Mouse (Mus musculus): ENCODE measurements around the gene Csf1. TPM values are rescaled to one million over a fixed set of nuclear protein-coding genes. Genes with fewer than 3 reads are reported as not detected.

Gene Csf1
- polyA plus RNA-seq, 1 experiment from 2014 or later = 7.8 TPM

DNA sequence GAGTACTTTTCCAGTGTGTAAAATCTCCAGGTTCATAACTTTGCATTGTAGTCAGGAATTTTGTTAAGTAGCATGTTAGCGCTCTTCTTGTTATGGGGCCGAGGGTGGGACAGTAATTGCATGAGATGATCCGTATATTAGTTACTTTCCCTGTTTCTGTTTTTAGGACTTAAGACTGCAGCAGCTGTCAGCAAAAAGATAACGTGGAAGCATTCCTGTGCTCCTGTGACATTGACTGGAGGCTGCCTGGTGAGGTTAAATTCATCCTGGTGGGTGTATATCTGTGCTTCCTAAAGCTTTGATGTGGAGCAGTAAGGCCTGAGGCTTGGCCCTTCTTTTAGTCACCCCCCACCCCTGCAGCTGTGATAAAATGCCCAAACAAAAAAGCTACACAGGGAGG lies 25.3 kb upstream of the Csf1 start:
- no peak for ATAC-seq (replicated peaks; ENCODE audit: low FRiP score, low read depth)
- no peak for TF ChIP-seq CTCF (IDR thresholded peaks at IDR 0.05; ENCODE audit: low read depth)
- WGBS = 74% methylated on average over 4 of the region's 4 CpGs

DNA sequence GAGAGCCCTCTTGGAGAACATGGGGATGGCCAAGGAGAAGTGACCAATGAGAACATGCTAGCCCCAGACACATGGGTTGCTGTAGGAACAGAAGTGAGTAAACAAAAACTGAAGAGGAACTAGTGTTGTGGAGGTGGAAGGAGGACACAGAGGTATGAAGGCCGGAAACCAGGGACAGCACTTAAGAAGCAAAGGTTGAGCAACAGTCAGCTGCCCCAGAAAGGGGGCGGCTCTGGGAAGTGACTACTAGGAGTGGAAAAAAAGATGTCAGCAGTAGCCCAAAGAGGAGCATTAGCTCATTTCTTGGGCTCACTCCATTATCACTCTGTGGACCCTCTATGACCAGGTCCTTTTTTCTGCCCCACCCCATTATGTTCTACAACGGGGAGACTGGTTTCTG lies 23.0 kb upstream of the Csf1 start:
- H3K4me2 ChIP-seq (ENCODE audit: low read length) = no peak overlapping the region
- no peaks in the 10 kb centered on the region for H3K9me3 ChIP-seq (replicated peaks; ENCODE audit: low read length)
- 95% methylated on average over 3 of the region's 3 CpGs for WGBS
- no peak for TF ChIP-seq CTCF (IDR thresholded peaks at IDR 0.05; ENCODE audit: low read depth)
- H3K4me3 ChIP-seq (replicated peaks; ENCODE audit: low read depth, low read length) = no peak overlapping the region
- no peak for ATAC-seq (replicated peaks; ENCODE audit: low FRiP score, low read depth)
- DNase-seq (ENCODE audit: low spot score) = no peak
- no peak overlapping the region for H3K9ac ChIP-seq (ENCODE audit: low read depth, low read length)
- H3K4me1 ChIP-seq (replicated peaks; ENCODE audit: insufficient read depth, low read length) = peaks cover 17% of the 10 kb centered on the region
- H3K27me3 ChIP-seq (ENCODE audit: insufficient read depth, low read length) = no peaks in the 10 kb centered on the region
- H3K36me3 ChIP-seq (ENCODE audit: insufficient read depth, low read length) = no peaks in the 10 kb centered on the region
- H3K27ac ChIP-seq = no peak overlapping the region

More for the DNA sequence above, 25.3 kb upstream of the Csf1 start:
- Histone ChIP-seq H3K4me1 (replicated peaks; ENCODE audit: insufficient read depth, low read length) (peaks cover 17% of the 10 kb centered on the region), H3K27ac (no peak overlapping the region), H3K9me3 (replicated peaks; ENCODE audit: low read length) (no peaks in the 10 kb centered on the region), H3K9ac (ENCODE audit: low read depth, low read length) (no peak overlapping the region), H3K4me3 (replicated peaks; ENCODE audit: low read depth, low read length) (no peak overlapping the region), H3K36me3 (ENCODE audit: insufficient read depth, low read length) (no peaks in the 10 kb centered on the region), H3K27me3 (ENCODE audit: insufficient read depth, low read length) (no peaks in the 10 kb centered on the region), H3K4me2 (ENCODE audit: low read length) (no peak overlapping the region)
- no peak for DNase-seq (ENCODE audit: low spot score)

DNA sequence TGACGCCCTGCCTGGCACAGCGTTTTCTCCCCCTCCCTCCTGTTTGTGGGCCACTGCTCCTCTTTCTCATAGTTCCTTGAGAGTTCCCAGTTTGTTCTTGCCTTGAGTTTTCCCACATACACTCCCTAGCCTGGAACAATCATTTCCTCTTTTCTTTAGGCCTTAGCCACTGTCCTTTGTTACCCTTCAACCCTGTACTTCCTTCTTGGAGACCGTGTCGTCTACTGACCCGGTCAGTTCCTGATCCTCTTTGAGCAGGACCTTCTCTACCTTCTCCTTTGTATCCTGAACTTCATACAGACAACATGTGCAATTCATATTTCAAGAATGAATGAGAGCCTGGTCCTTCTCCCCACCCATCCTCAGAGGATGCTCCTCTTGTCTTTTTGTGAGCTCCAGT lies 21.0 kb upstream of the Csf1 start:
- H3K27ac ChIP-seq = no peak overlapping the region
- H3K36me3 ChIP-seq (ENCODE audit: insufficient read depth, low read length) = no peaks in the 10 kb centered on the region
- no peaks in the 10 kb centered on the region for H3K4me1 ChIP-seq (replicated peaks; ENCODE audit: insufficient read depth, low read length)
- ATAC-seq (replicated peaks; ENCODE audit: low FRiP score, low read depth) (no peak), DNase-seq (ENCODE audit: low spot score) (no peak)
- TF ChIP-seq CTCF (IDR thresholded peaks at IDR 0.05; ENCODE audit: low read depth) = no peak
- no peak overlapping the region for H3K4me2 ChIP-seq (ENCODE audit: low read length)
- WGBS = 78% methylated on average over 5 of the region's 5 CpGs
- no peaks in the 10 kb centered on the region for H3K9me3 ChIP-seq (replicated peaks; ENCODE audit: low read length)
- no peak overlapping the region for H3K4me3 ChIP-seq (replicated peaks; ENCODE audit: low read depth, low read length)
- no peaks in the 10 kb centered on the region for H3K27me3 ChIP-seq (ENCODE audit: insufficient read depth, low read length)
- no peak overlapping the region for H3K9ac ChIP-seq (ENCODE audit: low read depth, low read length)

DNA sequence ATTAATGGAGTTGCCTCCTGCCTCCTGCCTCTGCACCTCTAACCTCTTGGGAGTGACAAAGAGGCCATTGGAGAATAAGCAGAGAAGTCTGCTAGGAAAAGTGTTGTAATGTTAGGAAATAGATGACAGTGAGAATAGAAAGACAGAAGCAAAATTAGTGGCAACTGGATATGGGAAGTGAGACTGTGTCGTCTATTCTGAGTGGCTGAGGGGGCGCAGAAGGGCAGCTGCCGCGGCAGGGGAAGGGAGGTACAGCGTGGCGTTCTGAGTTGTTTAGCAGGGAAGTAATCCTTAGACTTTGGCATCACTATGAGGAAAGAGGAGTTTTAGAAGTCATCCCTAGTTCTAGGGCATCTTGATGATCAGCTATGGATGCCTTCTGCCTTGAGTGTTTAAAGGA lies 17.7 kb upstream of the Csf1 start:
- ATAC-seq (replicated peaks; ENCODE audit: low FRiP score, low read depth) = no peak

DNA sequence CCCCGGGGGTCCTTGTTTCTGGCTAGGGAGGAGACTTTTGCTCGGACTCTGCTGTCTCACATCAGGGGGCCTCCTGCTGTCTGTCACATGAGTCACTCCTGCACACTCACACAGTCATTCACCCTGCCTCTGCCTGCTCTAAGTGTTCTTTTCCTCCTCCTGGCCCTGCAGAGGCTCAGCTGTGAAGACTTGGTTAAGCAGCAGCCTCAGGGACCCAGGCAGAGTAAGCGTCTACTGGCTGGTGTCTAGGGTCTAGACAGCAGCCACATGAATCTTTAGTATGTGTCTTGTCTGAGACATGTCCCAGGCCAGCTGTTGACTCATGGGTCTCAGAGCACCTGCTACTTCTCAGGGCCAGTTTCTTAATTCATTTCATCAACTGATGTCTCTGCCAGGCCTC lies 16.0 kb upstream of the Csf1 start:
- DNase-seq (ENCODE audit: low spot score) (no peak), ATAC-seq (replicated peaks; ENCODE audit: low FRiP score, low read depth) (0 out of 2 replicates have a peak, but pooled peaks have one; percentile 13)
- H3K4me3 ChIP-seq (replicated peaks; ENCODE audit: low read depth, low read length) = no peak overlapping the region
- H3K36me3 ChIP-seq (ENCODE audit: insufficient read depth, low read length) = no peaks in the 10 kb centered on the region
- 34% methylated on average over 3 of the region's 3 CpGs for WGBS
- H3K4me2 ChIP-seq (ENCODE audit: low read length) = no peak overlapping the region
- no peak overlapping the region for H3K27ac ChIP-seq
- no peaks in the 10 kb centered on the region for H3K27me3 ChIP-seq (ENCODE audit: insufficient read depth, low read length)
- no peak overlapping the region for H3K9ac ChIP-seq (ENCODE audit: low read depth, low read length)
- no peaks in the 10 kb centered on the region for H3K9me3 ChIP-seq (replicated peaks; ENCODE audit: low read length)
- TF ChIP-seq CTCF (IDR thresholded peaks at IDR 0.05; ENCODE audit: low read depth) = no peak
- peaks cover 9% of the 10 kb centered on the region; the same call in 1 of the 2 replicates for H3K4me1 ChIP-seq (replicated peaks; ENCODE audit: insufficient read depth, low read length)

More for the DNA sequence above, 17.7 kb upstream of the Csf1 start:
- H3K4me1 ChIP-seq (replicated peaks; ENCODE audit: insufficient read depth, low read length) = peaks cover 9% of the 10 kb centered on the region; the same call in 1 of the 2 replicates
- no peak overlapping the region for H3K9ac ChIP-seq (ENCODE audit: low read depth, low read length)
- no peak overlapping the region for H3K27ac ChIP-seq
- H3K27me3 ChIP-seq (ENCODE audit: insufficient read depth, low read length) = no peaks in the 10 kb centered on the region
- DNase-seq (ENCODE audit: low spot score) = no peak
- 65% methylated on average over 6 of the region's 6 CpGs for WGBS
- no peaks in the 10 kb centered on the region for H3K36me3 ChIP-seq (ENCODE audit: insufficient read depth, low read length)
- no peak for TF ChIP-seq CTCF (IDR thresholded peaks at IDR 0.05; ENCODE audit: low read depth)
- H3K4me2 ChIP-seq (ENCODE audit: low read length) = no peak overlapping the region
- H3K4me3 ChIP-seq (replicated peaks; ENCODE audit: low read depth, low read length) = no peak overlapping the region
- H3K9me3 ChIP-seq (replicated peaks; ENCODE audit: low read length) = no peaks in the 10 kb centered on the region

DNA sequence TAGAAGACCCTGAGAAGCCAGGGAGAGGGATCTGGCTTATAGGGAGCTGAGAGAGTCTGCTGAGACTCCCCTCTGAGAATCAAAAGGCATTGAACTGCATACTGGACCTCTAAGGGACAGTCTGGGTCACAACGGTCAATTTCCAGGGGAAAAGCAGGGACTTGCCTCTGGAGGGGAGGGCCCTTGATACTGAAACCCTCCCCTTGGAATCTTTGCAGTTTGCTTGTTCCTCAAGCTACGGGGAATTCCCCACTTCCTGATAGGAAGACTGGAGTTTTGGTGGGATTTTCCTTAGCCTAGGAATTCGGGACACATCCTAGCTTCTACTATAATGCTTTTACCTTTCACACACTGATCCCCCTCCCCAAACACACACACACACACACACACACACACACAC lies 15.5 kb upstream of the Csf1 start:
- Histone ChIP-seq H3K4me1 (replicated peaks; ENCODE audit: insufficient read depth, low read length) (peaks cover 9% of the 10 kb centered on the region; the same call in 1 of the 2 replicates), H3K4me2 (ENCODE audit: low read length) (no peak overlapping the region), H3K4me3 (replicated peaks; ENCODE audit: low read depth, low read length) (no peak overlapping the region), H3K9ac (ENCODE audit: low read depth, low read length) (no peak overlapping the region), H3K27ac (no peak overlapping the region), H3K27me3 (ENCODE audit: insufficient read depth, low read length) (no peaks in the 10 kb centered on the region), H3K9me3 (replicated peaks; ENCODE audit: low read length) (no peaks in the 10 kb centered on the region), H3K36me3 (ENCODE audit: insufficient read depth, low read length) (no peaks in the 10 kb centered on the region)
- DNase-seq (ENCODE audit: low spot score) = no peak
- no peak for TF ChIP-seq CTCF (IDR thresholded peaks at IDR 0.05; ENCODE audit: low read depth)
- no peak for ATAC-seq (replicated peaks; ENCODE audit: low FRiP score, low read depth)
- 24% methylated on average over 3 of the region's 3 CpGs for WGBS

DNA sequence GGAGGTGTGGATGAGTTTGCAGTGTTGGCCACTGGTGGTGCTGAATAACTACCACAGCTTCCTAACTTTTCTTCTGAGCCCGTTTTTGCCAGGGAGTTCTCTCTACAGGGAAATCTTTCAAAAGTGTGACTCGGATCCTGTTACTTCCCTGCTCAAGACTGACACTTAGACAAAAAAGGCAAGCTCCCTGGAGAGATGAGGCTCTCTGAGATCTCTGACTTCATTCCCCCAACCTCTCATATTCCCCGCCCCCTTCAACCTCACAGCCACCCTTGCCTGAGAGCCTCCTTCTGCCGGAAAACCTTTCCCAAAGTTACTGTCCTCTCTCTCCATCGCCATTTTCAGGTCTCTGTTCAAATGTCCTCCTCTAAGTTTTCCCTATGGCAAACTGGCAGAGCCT lies 14.8 kb upstream of the Csf1 start:
- no peak overlapping the region for H3K9ac ChIP-seq (ENCODE audit: low read depth, low read length)
- peaks cover 9% of the 10 kb centered on the region; the same call in 1 of the 2 replicates for H3K4me1 ChIP-seq (replicated peaks; ENCODE audit: insufficient read depth, low read length)
- H3K4me3 ChIP-seq (replicated peaks; ENCODE audit: low read depth, low read length) = no peak overlapping the region
- no peaks in the 10 kb centered on the region for H3K9me3 ChIP-seq (replicated peaks; ENCODE audit: low read length)
- no peak overlapping the region for H3K4me2 ChIP-seq (ENCODE audit: low read length)
- H3K27me3 ChIP-seq (ENCODE audit: insufficient read depth, low read length) = no peaks in the 10 kb centered on the region
- no peaks in the 10 kb centered on the region for H3K36me3 ChIP-seq (ENCODE audit: insufficient read depth, low read length)
- 25% methylated on average over 5 of the region's 5 CpGs for WGBS
- DNase-seq (ENCODE audit: low spot score) (peak; percentile 48), ATAC-seq (replicated peaks; ENCODE audit: low FRiP score, low read depth) (no peak)
- no peak overlapping the region for H3K27ac ChIP-seq
- no peak for TF ChIP-seq CTCF (IDR thresholded peaks at IDR 0.05; ENCODE audit: low read depth)

Data from kidney, postnatal 0 days (tissue).